Mouse (Mus musculus) CH12.LX (cell line): Measurements from ENCODE around the gene Slc6a16.

Experiments
- BHLHE40 ChIP-seq: IDR thresholded peaks from 2 replicates; pipeline ENCODE4 v1.6.1; 2011; ENCODE audit warnings: mild to moderate bottlenecking, low read depth, low read length, improper control_type of control experiment
- CHD2 ChIP-seq: IDR thresholded peaks from 2 replicates; pipeline ENCODE4 v1.6.1; 2011; ENCODE audit warnings: low read length, improper control_type of control experiment
- CTCF ChIP-seq, 2 experiments: IDR thresholded peaks in 1 of 2; conservative IDR thresholded peaks in 1 of 2; 2 replicates each; pipeline ENCODE4 v1.5.1; 2011 to 2012; ENCODE audit warnings: low read depth in 2 of 2, low read length in 2 of 2, improper control_type of control experiment in 1 of 2, inconsistent platforms in 1 of 2, mild to moderate bottlenecking in 1 of 2, moderate library complexity in 1 of 2
- E2F4 ChIP-seq: IDR thresholded peaks from 2 replicates; pipeline ENCODE4 v1.6.1; 2011; ENCODE audit warnings: low read depth, low read length, improper control_type of control experiment; ENCODE audit not compliant: insufficient replicate concordance
- EP300 ChIP-seq: IDR thresholded peaks from 2 replicates; pipeline ENCODE4 v1.6.1; 2011; ENCODE audit warnings: low read length, improper control_type of control experiment
- JUND ChIP-seq: conservative IDR thresholded peaks from 2 replicates; pipeline ENCODE4 v1.6.1; 2011; ENCODE audit warnings: low read depth, low read length, improper control_type of control experiment
- KAT2A ChIP-seq: IDR thresholded peaks from 2 replicates; pipeline ENCODE4 v1.6.1; 2012; ENCODE audit warnings: low read length, improper control_type of control experiment, inconsistent platforms; ENCODE audit not compliant: insufficient replicate concordance
- MAX ChIP-seq: IDR thresholded peaks from 2 replicates; pipeline ENCODE4 v1.6.1; 2011; ENCODE audit warnings: low read length, improper control_type of control experiment
- MAZ ChIP-seq: IDR thresholded peaks from 2 replicates; pipeline ENCODE4 v1.6.1; 2012; ENCODE audit warnings: low read depth, mild to moderate bottlenecking, inconsistent platforms, low read length, improper control_type of control experiment, moderate library complexity
- NRF1 ChIP-seq: IDR thresholded peaks from 2 replicates; pipeline ENCODE4 v1.6.1; 2014; ENCODE audit warnings: low read depth, mild to moderate bottlenecking, inconsistent platforms, low read length, improper control_type of control experiment, moderate library complexity
- POLR2A ChIP-seq: IDR thresholded peaks from 2 replicates; pipeline ENCODE4 v1.6.1; 2011; ENCODE audit warnings: low read depth, mild to moderate bottlenecking, improper control_type of control experiment, low read length
- RAD21 ChIP-seq: IDR thresholded peaks from 2 replicates; pipeline ENCODE4 v1.6.1; 2011; ENCODE audit warnings: low read depth, mild to moderate bottlenecking, low read length, improper control_type of control experiment, moderate library complexity
- USF2 ChIP-seq: conservative IDR thresholded peaks from 2 replicates; pipeline ENCODE4 v1.6.1; 2011; ENCODE audit warnings: low read depth, low read length, improper control_type of control experiment

- TF ChIP-seq POLR2A = no peak
- TF ChIP-seq USF2 = no peak
- no peak for TF ChIP-seq RAD21
- TF ChIP-seq EP300 = no peak
- no peak for TF ChIP-seq MAX
- no peak for TF ChIP-seq BHLHE40
- no peak for TF ChIP-seq NRF1
- TF ChIP-seq MAZ = no peak
- no peak for TF ChIP-seq E2F4
- no peak for TF ChIP-seq KAT2A
- no peak for TF ChIP-seq CTCF (conservative IDR thresholded peaks at IDR 0.05 in 1 of 2, IDR thresholded peaks at IDR 0.05 in 1 of 2; ENCODE audit: low read depth in 2 of 2, low read length in 2 of 2)
- TF ChIP-seq JUND = no peak
- no peak for TF ChIP-seq CHD2
These were observed 49.7 kb upstream of the Slc6a16 start for GRCm38 (mm10) chr7:45191161-45191560.
